Mouse (Mus musculus) kidney, adult 18-20 months (tissue): ENCODE data around the gene Trim67.
A peak's percentile ranks its signal among the peaks of the same experiment; 100 is the strongest.

Source experiments
- DNase-seq: peaks from one replicate; pipeline ENCODE4 v3.0.0; 2021

Gene Trim67

DNA sequence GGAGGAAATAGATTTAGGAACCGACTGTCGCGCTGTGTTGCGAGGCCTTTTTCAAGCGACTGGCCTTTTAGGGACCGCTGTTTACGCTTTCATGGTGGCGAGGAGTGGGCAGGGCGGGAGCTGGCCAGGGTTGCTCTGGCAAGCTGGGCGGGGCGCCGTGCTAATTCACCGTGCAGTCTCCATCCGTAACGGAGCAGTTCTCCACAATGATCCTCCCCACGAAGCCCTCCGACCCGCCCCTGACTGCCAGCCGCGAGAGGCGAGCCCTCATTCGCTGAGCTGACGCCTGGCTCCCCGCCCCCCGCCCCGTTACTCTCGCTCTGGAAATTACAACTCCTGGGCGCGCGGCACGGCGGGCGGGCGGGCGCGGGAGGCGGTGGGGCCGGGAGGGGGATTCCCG lies at the start of gene Trim67:
Gene Trim67 (plus strand): TSS at position 385 of the 400 bp plus-strand sequence.
- DNase-seq: peak; percentile 28

DNA sequence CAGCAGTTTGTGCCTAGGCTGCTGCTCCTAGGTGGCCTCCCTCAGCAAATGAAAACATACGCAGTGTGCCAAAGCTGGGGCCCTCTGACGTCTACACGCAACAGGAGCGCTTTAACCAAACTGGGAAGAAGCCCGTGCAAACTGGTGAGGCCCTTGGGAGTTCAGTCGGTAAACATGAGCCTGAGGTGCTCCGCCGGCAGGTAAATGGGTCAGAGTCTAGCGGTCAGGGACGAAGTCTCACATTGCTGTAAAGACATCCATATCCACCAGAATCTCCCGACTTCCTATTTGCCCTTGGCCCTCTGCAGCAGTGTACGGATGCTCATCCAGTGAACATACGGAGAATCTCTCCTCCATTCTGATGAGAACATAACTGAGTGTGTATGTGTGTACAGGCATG lies 46.2 kb upstream of the Trim67 start:
- no peak for DNase-seq

DNA sequence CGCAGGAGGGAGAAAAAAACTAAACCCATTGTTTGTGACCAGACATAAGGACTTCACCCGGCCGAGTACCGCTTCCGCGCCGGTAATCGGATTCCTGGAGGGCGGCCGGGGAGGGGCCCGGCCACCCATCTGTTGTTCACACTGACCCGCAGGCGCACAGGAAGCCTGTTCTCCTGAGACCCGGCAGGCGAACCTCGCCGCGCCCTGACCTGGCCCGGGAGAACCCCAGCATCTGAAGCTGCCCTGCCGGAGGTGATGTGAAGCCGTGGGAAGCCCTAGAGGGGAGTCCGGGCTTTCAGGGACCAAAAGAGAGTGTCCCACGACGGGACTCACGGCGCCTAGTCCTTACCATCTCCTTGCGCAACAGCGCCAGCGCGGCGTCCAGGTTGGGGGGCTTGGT lies 41.7 kb upstream of the Trim67 start:
- DNase-seq: no peak

DNA sequence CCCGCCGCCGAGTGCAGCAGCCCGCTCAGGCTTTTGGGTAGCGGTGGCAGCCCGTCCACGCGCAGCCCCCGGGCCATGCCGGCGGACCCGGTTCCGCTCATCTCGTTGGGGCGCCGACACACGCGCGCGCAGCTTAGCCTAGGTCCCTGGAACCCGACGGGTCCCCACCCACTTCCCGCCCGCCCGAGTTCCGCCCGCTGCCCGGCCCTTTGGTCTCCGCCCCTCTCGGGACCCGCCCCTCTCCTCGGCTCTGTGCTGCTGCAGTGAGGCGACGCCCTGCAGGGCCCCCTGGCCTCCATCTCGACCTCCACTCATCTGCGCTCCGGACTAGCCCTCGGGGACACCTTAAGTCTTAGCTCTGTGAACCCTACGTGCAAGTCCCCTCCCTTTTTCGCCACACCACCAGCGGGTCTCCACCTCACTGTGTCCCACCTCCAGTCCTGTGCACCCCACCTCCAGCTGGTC lies 41.2 kb upstream of the Trim67 start, which contains the start of gene Fam89a:
Gene Fam89a (minus strand): TSS at position 124 of the 465 bp plus-strand sequence.
- DNase-seq: peak; percentile 51

DNA sequence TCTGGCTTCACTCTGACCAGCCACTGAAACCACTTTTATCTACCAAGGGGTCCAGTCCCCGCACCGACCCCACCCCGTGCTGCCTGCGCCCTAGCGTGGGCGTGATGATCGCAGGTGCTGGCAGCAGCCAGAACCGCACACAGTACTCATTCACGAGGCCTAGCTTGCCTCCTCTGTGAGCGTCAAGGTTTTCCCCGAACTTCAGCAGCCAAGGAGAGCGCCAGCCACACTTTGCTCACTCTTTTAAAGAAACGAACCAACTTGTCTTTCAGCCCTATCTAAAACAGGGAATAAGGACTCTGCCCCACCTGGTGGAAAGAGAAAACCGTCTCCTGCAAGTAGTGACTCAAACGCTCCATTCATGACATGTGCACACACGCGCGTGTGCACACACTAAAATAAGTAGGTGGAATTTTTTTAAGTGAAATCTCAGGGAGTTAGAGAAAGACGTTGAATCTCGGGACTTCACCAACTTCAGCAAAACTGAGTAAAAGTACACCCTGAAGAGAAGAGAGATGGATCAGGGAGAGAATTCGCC lies 40.5 kb upstream of the Trim67 start:
- DNase-seq: no peak

DNA sequence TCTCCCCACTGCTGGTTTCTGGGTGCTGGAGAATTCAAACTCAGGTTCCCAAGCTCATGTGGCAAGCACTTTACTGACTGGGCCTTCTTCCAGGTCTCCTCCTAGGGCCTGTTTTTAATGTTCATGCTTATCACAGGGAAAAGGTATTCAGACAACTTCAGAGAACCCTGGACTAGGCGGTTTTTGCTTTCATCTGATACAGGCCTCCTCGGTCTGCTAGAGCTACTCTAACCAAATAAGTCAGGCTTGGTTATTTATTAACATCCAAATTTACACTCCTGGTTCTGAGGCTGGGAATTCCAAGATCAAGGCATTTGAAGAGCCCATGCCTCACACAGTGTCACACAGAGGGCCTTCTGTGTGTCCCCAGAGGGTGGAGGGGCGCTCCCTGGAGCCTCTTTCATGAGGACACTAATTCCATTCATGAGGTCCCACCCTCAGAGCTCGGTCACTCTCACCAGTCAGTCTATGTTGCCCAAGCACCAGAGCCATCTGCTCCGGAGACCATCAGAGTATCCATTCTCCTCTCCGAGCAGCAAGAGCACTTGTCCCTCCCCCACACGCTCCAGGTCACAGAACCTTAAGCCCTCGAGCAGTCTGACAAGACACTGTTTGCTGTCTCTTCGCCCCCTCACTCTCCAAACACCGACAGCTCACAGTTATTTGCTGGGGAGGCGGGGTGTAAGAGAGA lies 38.6 kb upstream of the Trim67 start:
- DNase-seq: peak; percentile 18

DNA sequence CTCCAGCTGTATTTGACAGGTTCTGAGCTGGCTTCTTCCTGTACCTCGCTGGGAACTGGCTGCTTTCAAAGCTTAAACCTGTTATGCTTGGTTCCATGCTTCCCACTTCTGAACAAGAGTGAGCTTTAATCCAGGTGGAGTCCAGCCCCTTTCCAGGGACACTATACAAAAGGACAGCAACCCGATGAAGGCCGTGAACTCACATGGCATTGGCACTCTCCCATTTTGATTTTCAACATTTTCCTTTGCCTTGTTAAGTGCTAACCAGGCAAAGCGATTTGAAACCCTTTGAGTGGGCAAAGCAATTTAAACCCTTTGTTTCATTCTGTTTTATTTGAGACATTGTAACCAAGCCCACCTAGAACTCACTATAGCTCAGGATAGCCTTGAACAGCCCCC lies 38.1 kb upstream of the Trim67 start:
- no peak for DNase-seq

DNA sequence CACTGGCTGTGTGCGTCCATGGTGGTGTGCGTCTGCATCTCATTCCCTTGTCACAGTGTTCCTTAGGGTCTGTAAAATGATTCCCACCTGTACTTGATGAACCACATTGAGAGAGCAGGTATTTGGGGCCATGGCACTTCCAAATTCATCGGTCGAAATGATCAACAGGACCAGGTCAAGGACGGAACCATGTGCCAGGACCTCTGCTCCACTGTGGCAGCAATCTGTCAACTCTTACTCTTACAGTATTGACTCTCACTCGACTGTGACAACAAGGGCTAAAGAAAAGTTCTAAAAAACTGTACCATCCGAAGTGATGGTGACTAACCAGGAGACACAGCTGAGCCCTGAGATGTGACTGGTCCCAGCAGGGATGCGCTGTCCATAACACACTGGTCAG lies 37.4 kb upstream of the Trim67 start:
- no peak for DNase-seq

DNA sequence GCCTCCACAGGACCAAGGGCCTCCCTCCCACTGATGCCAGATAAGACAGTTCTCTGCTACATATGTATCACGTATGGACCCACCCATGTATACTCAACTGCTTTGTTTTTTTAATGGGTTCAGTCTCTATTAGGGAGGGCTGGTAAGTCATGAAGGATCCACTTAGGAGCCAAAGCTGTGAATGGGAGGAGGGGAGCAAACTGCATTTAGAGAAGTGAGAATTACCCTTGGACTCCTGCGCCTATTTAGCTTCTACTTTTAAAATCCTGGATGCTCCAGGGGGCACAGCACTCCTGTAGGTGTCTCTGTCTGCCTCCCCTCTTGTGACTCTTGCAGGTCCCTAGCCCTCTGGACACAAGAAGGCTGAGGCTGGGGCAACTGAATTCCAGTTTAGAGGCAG lies 36.7 kb upstream of the Trim67 start:
- no peak for DNase-seq

DNA sequence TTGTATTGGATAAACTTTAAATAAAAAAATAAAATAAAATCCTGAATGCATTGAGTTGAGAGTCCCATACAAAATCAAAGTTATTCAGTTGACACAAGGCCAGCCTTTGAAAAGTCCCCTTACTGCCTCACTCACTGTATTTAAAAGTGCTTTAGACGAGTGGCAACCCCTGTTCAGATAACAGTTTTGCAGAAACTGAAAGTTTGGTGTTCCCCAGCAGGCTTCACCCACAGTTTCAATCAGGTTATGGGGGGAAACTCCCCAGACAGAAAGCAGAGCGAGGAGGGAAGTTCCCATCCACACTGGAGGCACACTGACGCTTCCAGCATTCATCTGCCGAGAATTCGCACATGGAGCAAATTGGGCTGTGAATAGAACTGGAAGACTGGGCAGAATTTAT lies 36.3 kb upstream of the Trim67 start:
- no peak for DNase-seq

DNA sequence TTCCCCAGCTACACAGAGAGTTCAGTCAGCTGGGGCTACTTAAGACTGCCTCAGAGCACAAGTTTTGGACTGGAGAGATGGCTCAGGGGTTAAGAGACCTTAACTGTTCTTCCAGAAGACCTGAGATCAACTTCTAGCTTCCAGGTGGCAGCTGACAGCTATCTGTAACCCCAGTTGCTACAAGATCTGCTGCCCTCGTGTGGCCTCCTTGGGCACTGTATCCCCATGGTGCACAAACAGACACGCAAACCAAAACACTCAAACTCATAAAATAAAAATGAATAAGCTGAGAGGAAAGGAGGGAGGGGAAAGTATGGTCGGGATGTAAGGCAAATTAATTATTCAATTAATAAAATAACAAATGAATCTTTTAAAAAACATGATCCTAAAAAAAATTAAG lies 34.3 kb upstream of the Trim67 start:
- peak; percentile 38 for DNase-seq

DNA sequence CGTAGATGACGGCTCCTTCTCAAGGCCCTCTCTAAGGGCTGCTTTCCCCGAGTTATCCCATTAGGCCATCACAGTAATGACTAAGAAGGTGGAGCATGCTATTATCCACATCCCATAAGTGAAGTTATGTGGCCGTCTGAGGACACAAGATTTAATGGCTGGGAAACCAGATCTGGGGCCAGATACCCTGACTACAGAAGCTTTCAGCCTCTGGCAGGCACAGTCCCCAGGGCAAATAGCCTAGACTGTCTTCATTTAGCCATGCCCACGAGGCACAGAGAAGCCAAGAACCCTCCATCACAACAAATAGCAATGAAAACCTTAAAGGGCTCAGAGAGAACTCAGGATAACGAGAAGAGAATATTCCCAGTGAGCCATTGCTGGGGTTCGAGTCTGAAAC lies 29.8 kb upstream of the Trim67 start:
- no peak for DNase-seq

DNA sequence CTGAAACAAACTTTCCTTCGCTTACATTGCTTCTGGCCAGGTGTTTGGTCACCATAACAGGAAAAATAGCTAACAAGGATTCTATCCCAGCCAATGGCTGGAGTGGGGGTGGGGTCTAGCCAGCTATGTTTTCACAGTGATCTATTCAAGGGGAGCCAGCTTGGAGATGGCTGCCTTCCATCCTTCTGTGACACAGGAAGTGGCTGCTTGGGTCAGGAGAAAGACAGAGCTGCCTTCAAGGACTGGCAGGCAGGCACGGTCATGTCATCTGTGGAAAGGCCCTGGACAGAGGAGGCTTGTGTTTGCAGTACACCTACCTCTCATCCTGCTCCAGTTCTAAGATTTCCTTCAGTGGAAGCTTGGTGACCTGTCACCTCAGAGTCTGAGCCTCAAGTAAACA lies 20.5 kb upstream of the Trim67 start:
- DNase-seq: no peak

DNA sequence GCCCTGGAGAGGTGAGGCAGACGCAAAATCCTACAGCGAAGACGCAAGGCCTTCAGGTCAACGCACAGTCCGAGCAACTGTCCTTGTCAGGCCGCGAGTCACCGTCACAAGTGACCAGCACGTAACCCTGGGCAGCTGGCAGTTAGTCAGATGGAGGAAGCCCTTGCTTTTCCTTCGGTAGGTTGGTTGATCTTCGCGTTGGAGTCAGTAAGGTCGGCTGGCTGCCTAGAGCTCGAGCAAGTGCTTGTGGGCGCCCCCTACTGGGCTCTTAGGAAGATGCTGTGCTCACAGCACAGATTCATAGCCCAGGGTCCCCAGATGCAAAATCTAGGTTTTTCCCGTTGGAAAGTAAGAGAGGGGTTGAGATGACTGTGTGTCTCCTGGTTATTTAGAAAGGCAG lies 17.2 kb upstream of the Trim67 start:
- DNase-seq: peak; percentile 77

DNA sequence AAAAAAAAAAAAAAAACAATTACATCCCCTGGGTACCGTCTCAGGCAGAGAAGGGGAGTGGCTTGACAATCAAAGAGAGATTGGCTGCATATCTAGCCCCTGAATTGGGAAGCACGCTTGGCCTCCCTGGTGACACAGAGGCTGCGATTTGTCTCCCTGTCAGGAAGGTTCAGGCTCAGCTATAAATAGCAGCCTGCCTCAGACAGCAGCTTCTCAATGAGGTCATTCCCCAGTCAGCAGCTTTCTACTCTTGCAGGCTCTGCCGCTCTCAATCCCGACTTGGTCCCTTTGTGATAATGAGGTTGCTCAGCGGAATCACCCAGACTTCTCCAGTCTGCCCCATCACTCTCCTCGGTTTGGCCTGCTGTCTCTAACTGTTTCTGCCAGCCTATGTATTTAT lies 12.7 kb upstream of the Trim67 start:
- DNase-seq: no peak

DNA sequence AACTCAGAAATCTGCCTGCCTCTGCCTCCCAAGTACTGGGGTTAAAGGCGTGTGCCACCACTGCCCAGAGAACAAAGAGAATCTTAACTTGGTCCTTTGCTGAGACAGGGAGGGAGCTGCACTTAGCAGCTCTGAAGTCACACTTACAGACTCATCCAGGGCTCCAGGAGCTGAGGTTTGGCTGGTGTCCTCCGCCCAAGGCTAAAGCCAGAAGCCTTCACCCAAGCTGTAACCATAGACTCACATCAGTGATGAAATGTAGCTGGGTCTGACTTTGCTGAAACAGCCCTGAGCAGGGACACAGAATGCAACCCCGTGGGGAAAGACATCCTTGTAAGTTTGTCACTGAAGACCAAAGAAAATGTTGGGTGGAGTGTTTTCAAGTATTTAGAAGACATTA lies 10.5 kb upstream of the Trim67 start:
- no peak for DNase-seq

DNA sequence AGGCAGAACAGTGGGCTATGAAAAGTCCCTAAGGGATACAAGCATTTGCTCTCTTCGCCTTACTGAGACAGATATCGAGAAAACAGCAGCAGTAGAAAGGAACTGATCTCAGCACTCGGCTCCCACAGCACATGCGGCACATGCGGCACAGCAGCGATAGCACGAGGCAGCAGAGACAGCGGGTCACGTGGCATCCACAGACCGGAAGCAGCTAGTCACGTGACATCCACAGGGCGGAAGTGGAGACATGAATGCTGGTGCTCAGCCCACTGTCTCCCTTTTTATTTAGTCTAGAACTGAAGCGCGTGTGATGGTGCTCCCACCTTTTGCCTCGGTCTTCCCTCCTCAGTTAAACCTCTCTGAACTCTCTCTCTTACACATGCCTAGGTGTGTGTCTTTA lies 9.7 kb upstream of the Trim67 start:
- DNase-seq: no peak

DNA sequence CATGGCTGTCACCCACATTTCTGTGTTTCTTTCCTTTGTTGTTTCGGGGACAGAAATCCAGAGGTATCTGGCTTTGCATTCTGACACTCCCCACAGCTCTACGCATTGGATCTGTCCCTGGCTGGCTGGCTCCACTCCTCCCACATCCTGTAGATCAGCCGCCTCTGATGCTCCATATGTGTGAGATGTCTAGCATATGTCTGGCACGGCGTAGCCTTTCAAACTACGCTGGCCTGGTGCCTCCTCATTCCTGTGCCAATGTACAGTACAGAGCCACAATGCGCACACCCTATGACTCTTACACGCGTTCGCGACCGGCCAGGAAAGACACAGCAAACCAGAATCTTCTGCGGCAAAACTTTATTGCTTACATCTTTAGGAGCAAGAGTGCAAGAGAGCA lies 8.3 kb upstream of the Trim67 start:
- no peak for DNase-seq

DNA sequence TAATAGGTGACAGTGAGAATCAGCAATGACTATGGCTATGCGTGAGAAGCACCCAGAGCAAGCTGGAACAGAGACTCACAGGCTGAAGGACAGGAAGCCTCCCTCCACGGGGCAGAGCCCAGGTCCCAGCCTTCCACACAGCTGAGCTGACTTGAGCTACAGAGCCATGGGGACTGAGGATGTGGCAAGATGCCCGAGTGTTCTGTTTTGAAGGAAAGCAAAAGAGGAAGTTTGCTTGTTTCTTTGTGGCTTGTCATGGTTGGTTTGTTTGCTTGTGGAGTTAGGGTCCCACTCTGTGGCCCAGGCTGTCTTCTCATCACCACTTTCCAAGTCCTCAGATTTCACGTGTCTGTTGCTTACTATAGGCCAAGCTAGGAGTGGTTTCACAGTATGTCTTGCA lies 2.2 kb upstream of the Trim67 start:
- DNase-seq: no peak

DNA sequence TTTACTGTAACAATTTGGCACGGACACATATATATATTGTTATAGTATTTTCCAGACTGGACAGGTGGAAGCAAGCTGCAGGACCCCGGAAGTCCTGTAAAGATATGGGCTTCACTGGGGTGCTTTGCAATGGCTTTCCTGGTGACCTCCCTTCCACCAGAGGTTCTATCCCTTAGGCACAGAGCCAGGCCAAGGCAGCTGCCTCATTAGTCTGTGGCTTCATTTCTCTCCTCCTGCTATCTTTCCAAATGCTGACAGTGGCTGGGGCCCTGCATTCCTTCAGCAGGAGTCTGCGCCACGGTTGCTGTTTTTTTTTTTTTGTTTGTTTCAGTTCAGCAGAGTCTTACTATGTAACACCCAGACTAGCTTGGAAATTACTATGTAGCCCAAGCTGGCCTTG lies 1.1 kb upstream of the Trim67 start:
- no peak for DNase-seq

DNA sequence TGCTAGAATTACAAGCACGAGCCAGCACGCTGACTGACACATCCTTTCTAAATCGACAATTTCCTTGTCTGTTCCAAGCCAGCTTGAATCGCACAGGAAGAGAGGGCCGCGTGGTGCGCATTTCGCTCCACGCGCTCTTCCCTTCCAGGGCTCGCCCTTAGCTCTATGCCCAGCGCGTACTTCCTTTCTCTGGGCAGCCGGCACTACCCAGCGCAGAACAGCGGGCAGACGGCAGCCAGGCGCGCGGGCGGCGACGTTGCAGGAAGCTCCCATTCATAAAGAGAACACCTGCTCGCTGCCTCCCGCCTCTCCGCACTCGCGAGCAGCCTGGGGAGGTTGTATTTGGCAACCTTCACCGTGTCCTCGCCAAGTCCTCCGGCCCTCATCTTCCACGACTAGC lies 706 bp upstream of the Trim67 start:
- DNase-seq: peak; percentile 11

DNA sequence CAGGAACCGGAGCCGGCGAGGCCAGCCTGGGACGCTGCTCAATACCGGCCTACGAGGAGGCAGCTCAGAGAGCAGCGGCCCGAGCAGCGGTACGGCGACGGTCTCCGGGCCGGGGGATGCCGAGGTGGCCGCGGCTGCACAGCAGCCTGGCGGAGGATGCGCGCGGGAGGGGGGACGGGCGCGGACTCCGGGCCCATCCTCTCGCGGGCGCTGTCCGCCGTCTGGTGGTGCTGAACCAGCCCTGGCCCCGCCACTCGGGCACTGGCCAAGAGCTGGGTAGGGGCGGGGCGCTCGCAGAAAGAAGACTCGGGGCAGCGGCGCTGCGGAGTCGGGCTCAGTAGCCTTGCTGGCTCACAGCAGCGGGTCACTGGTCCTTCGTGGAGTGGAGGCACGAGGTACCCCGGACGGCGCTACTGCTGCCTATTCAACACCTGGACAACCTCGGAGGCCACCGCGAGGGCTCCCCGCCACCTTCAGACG lies 320 bp downstream of the Trim67 start:
- peak; percentile 91 for DNase-seq

DNA sequence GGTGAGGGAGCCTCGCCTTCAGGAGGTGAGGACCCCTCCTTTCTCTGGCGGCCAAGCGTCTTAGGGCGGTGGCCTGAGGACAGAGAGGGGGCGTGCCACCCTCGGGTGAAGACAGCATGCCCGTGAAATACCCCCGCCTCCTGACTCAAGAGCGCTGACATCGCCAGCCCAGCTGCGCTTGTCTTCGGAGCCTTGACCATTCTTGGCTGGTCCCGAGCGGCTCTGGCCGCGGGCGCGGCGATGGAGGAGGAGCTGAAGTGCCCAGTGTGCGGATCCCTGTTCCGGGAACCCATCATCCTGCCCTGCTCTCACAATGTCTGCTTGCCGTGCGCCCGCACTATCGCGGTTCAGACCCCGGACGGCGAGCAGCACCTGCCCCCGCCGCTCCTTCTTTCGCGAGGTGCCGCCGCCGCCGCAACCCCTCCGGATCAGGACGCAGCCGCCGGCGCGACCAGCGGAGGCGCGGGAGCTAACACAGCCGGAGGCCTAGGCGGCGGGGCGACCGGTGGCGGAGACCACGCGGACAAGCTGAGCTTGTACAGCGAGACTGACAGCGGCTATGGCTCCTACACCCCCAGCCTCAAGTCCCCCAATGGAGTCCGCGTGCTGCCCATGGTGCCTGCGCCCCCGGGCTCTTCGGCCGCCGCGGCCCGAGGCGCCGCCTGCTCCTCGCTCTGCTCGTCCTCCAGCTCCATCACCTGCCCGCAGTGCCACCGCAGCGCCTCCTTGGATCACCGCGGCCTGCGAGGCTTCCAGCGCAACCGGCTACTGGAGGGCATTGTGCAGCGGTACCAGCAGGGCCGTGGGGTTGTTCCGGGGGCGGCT lies 981 bp downstream of the Trim67 start:
- DNase-seq: no peak

DNA sequence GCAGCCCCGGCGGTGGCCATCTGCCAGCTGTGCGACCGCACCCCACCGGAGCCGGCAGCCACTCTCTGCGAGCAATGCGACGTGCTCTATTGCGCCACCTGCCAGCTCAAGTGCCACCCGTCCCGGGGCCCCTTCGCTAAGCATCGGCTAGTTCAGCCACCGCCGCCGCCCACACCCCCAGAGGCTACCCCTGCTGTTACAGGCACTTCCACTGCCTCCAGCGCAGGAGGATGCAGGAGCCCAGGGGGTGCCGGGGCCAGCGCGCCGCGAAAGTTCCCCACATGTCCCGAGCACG lies 1.5 kb downstream of the Trim67 start:
- DNase-seq: peak; percentile 56
